Mouse (Mus musculus) left cerebral cortex, postnatal 10 days (tissue): Measurements from ENCODE around the gene Irgc1. TPM values are rescaled to one million over a fixed set of nuclear protein-coding genes. Genes with fewer than 3 reads are reported as not detected.

ENCODE experiments used
- DNase-seq, 2 experiments: peaks; one replicate each; pipeline ENCODE4 v3.0.0; 2021 to 2022; ENCODE audit warnings: low spot score in 2 of 2, mixed read lengths in 1 of 2; ENCODE audit errors: extremely low spot score in 1 of 2
- intact Hi-C: fragments of 180-260 bp; cut with DNase I; formaldehyde crosslinking; loops from one replicate; pipeline ENCODE4 v1.15.1; 2025
- total RNA-seq, 2 experiments: library from RNA; stranded (reverse); gene quantifications; 2 replicates each; pipeline ENCODE4 v1.2.3; 2021

Gene Irgc1
- total RNA-seq, 2 experiments from 2014 or later, result 0.20 TPM; not detected in 1

- intact Hi-C loops, result no loop called here
- DNase-seq, result no peak
Observed at GRCm38 (mm10) chr7:24389516-24390187, 62.4 kb downstream of the Irgc1 start.

GRCm38 (mm10) chr7:24387059-24387556, 65.0 kb downstream of the Irgc1 start:
- no peak for DNase-seq
- intact Hi-C loops, result no loop called here

- intact Hi-C loops, result loop anchor here (5.0 kb wide), 1 partner anchor 43 kb away; no protein-coding TSS in a partner anchor
- DNase-seq, result peak; percentile 52 to 76
Observed at GRCm38 (mm10) chr7:24384827-24385226, 67.3 kb downstream of the Irgc1 start.

- intact Hi-C loops, result loop anchor here (5.0 kb wide), 1 partner anchor 42 kb away; no protein-coding TSS in a partner anchor
- no peak for DNase-seq
Observed at GRCm38 (mm10) chr7:24384070-24384469, 68.0 kb downstream of the Irgc1 start.

GRCm38 (mm10) chr7:24382730-24383372, 69.2 kb downstream of the Irgc1 start:
- no peak for DNase-seq
- intact Hi-C loops, result loop anchor here (5.0 kb wide), 1 partner anchor 41 kb away; no protein-coding TSS in a partner anchor

Other genes with a start within 250 kb of the Irgc1 start
- gene Zfp111, start 240.9 kb downstream of the Irgc1 start, total RNA-seq, result 10 to 100 TPM in 1 of 2 experiments, 1 to 10 TPM in 1; 8.6 to 10.2 TPM
- gene Zfp109, start 214.7 kb downstream of the Irgc1 start, total RNA-seq, result 1 to 10 TPM; 5.1 to 6.1 TPM
- 1 to 10 TPM; 6.1 to 6.6 TPM for gene Zfp108, start 197.5 kb downstream of the Irgc1 start, total RNA-seq
- gene Zfp93, start 181.9 kb downstream of the Irgc1 start, total RNA-seq, result 1 to 10 TPM; 8.7 to 8.9 TPM
- 10 to 100 TPM; 20.6 to 21.3 TPM for gene Zfp61, start 151.1 kb downstream of the Irgc1 start, total RNA-seq
- gene Zfp94, start 135.6 kb downstream of the Irgc1 start, total RNA-seq, result 10 to 100 TPM; 14.8 to 16.0 TPM
- not detected for gene Tescl, start 118.4 kb downstream of the Irgc1 start, total RNA-seq
- gene Lypd5, start 103.1 kb downstream of the Irgc1 start, total RNA-seq, result under 1 TPM in 1 of 2 experiments, not detected in 1; 0.15 TPM
- gene Kcnn4, start 82.0 kb downstream of the Irgc1 start, total RNA-seq, result under 1 TPM; 0.17 to 0.41 TPM
- 10 to 100 TPM; 34.1 to 39.1 TPM for gene Smg9, start 52.7 kb downstream of the Irgc1 start, total RNA-seq
- 1 to 10 TPM in 1 of 2 experiments, under 1 TPM in 1; 0.85 to 1.4 TPM for gene Plaur, start 10.2 kb upstream of the Irgc1 start, total RNA-seq
- 100 to 1,000 TPM; 305 to 320 TPM for gene Cadm4, start 29.7 kb upstream of the Irgc1 start, total RNA-seq
- 10 to 100 TPM; 61.9 to 67.5 TPM for gene Zfp428, start 54.7 kb upstream of the Irgc1 start, total RNA-seq
- not detected for gene AC161166.1, start 60.2 kb upstream of the Irgc1 start, total RNA-seq
- gene Irgq, start 78.4 kb upstream of the Irgc1 start, total RNA-seq, result 100 to 1,000 TPM; 105 to 110 TPM
- gene Pinlyp, start 93.8 kb upstream of the Irgc1 start, total RNA-seq, result not detected
- 10 to 100 TPM; 32.5 to 41.2 TPM for gene Xrcc1, start 94.0 kb upstream of the Irgc1 start, total RNA-seq
- gene Ethe1, start 135.2 kb upstream of the Irgc1 start, total RNA-seq, result 10 to 100 TPM; 11.9 to 13.0 TPM
- 1 to 10 TPM; 7.7 to 8.3 TPM for gene Zfp575, start 135.3 kb upstream of the Irgc1 start, total RNA-seq
- under 1 TPM; 0.41 to 0.54 TPM for gene Phldb3, start 158.5 kb upstream of the Irgc1 start, total RNA-seq
- under 1 TPM; 0.47 to 0.57 TPM for gene Lypd3, start 184.3 kb upstream of the Irgc1 start, total RNA-seq
- gene Tex101, start 224.4 kb upstream of the Irgc1 start, total RNA-seq, result not detected